Mouse (Mus musculus): ENCODE results near the gene Irf5. TPM values are rescaled to one million over a fixed set of nuclear protein-coding genes. Genes with fewer than 3 reads are reported as not detected.

The Irf5 gene
- polyA plus RNA-seq, 1 experiment: 214 TPM

DNA sequence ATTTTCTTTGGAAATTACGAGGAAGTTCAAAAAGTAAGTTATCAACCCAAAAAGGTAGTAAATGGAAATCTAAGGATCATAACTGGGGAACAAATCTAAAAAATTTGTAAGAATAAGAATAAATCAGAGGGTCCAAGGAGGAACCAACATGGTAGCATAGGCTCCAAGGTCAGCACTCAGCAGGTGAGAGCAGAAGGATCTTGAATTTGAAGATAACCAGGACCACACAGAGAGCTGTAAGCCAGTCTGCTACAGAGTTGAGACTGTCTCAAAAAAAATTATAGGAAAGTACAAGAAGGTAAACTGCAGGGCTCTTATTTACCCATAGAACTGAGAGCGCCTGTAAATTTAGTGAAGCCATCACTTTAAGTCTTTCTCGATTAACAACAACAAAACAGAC is 54.8 kb downstream of the Irf5 start:
- TF ChIP-seq CTCF (IDR thresholded peaks at IDR 0.05; ENCODE audit: low read depth, low read length) (no peak), POLR2A (IDR thresholded peaks at IDR 0.05; ENCODE audit: borderline replicate concordance, low read depth, low read length) (no peak)
- Histone ChIP-seq H3K4me1 (ENCODE audit: control insufficient read depth, insufficient read depth, low read length) (no peaks in the 10 kb centered on the region), H3K4me3 (ENCODE audit: insufficient read depth, low read length) (no peak overlapping the region), H3K27ac (ENCODE audit: insufficient read depth, low read depth, low read length) (no peak overlapping the region)

Other genes with a start within 250 kb of the Irf5 start
- gene Fam71f2, start 247.0 kb upstream of the Irf5 start, polyA plus RNA-seq (2012; ENCODE audit: insufficient read depth, insufficient read length, missing spikeins): not detected in 2 replicates
- gene Fam71f1, start 207.5 kb upstream of the Irf5 start, polyA plus RNA-seq (2012; ENCODE audit: insufficient read depth, insufficient read length, missing spikeins): not detected in 2 replicates
- gene Calu, start 178.6 kb upstream of the Irf5 start, polyA plus RNA-seq (2012; ENCODE audit: insufficient read depth, insufficient read length, missing spikeins): 72.9 and 76.3 TPM in 2 replicates
- not detected in 2 replicates for gene Opn1sw, start 138.2 kb upstream of the Irf5 start, polyA plus RNA-seq (2012; ENCODE audit: insufficient read depth, insufficient read length, missing spikeins)
- not detected in 2 replicates for gene Ccdc136, start 130.3 kb upstream of the Irf5 start, polyA plus RNA-seq (2012; ENCODE audit: insufficient read depth, insufficient read length, missing spikeins)
- 0.17 and 0.20 TPM in 2 replicates for gene Flnc, start 93.4 kb upstream of the Irf5 start, polyA plus RNA-seq (2012; ENCODE audit: insufficient read depth, insufficient read length, missing spikeins)
- 347 and 378 TPM in 2 replicates for gene Atp6v1f, start 58.9 kb upstream of the Irf5 start, polyA plus RNA-seq (2012; ENCODE audit: insufficient read depth, insufficient read length, missing spikeins)
- gene Atp6v1fnb, start 55.2 kb upstream of the Irf5 start, polyA plus RNA-seq (2012; ENCODE audit: insufficient read depth, insufficient read length, missing spikeins): not detected in 2 replicates
- 0.28 and 0.40 TPM in 2 replicates for gene Kcp, start 18.7 kb upstream of the Irf5 start, polyA plus RNA-seq (2012; ENCODE audit: insufficient read depth, insufficient read length, missing spikeins)
- gene Tnpo3, start 83.3 kb downstream of the Irf5 start, polyA plus RNA-seq (2012; ENCODE audit: insufficient read depth, insufficient read length, missing spikeins): 42.1 and 45.5 TPM in 2 replicates
- gene Tspan33, start 167.6 kb downstream of the Irf5 start, polyA plus RNA-seq (2012; ENCODE audit: insufficient read depth, insufficient read length, missing spikeins): 0.42 and 0.68 TPM in 2 replicates
- not detected in 2 replicates for gene Smo, start 208.9 kb downstream of the Irf5 start, polyA plus RNA-seq (2012; ENCODE audit: insufficient read depth, insufficient read length, missing spikeins)
- gene Ahcyl2, start 241.4 kb downstream of the Irf5 start, polyA plus RNA-seq (2012; ENCODE audit: insufficient read depth, insufficient read length, missing spikeins): 30.6 and 37.8 TPM in 2 replicates